Mouse (Mus musculus) thymus, postnatal 0 days (tissue): Measurements from ENCODE around the gene Rwdd4a. TPM values are rescaled to one million over a fixed set of nuclear protein-coding genes. Genes with fewer than 3 reads are reported as not detected.

Experiments used
- DNase-seq: peaks from one replicate; pipeline ENCODE4 v3.0.0-alpha.2; 2015; ENCODE audit warnings: low spot score
- polyA plus RNA-seq: library from polyadenylated mRNA; unstranded; fragments of >200 nt; fragmentation: Nextera tagmentation; extraction: Ambion mirVana; gene quantifications from 2 replicates; pipeline ENCODE4 v1.2.1, GENCODE M21; 2015

Gene Rwdd4a
- 74.1 and 75.2 TPM in 2 replicates for polyA plus RNA-seq

DNA sequence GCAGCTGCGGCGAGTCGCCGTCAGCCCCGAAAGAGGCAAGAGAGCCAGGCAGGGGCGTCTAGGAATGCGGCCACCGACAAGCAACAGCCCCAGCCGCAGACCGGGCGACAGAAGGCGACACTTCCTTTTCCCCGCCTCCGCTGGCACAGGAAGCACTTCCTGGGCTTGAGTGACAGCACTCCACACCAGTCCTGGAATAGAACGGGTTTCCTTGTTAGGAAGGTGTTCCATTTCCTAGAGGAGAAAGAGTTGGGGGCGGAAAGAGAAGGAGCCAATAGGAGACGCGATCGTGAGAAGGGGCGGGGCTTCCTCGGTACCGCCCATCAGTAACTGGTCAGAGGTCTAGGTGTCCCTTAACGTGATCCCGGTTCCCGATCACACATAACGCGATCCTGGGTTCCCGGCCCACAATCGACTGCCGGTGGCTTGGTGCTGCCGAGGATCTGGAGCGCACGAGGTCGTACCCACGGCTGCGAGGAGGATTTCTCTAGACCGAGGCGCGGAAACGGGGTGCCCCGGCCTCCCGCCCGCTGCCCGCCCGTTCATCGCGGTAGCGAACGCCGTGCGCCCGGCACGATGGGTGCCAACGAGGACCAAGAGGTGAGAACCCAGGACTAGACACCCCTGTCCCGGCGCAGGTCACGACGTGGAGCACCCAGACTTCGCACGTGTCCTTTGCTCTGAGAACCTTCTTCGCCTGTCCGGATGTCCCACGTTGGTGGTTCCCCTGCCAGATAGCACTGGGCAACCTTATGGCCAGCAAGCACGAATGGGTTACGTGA, at the start of gene Rwdd4a, which contains the start of gene Trappc11:
Gene Rwdd4a, plus strand, starts transcription at position 321 of the 782 bp plus-strand sequence.
Gene Trappc11, minus strand, starts transcription at position 127 of the 782 bp plus-strand sequence.
- DNase-seq, result peak; percentile 96

DNA sequence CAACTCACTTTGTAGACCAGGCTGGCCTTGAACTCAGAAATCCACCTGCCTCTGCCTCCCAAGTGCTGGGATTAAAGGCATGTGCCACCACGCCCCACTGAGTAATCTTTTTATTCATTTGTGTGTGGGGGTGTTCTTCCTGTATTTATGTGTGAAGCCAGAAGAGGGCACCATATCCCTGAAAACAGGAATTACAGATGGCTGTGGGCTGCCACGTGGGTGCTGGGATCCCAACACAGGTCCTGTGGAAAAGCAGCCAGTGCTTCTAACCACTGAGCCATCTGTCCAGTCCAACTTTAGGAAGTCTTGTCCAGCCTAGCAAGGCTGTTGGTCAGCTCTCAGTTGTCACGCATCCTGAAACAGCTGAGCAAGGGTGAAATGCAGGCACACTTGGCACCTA, 46.2 kb upstream of the Rwdd4a start:
- DNase-seq, result no peak

DNA sequence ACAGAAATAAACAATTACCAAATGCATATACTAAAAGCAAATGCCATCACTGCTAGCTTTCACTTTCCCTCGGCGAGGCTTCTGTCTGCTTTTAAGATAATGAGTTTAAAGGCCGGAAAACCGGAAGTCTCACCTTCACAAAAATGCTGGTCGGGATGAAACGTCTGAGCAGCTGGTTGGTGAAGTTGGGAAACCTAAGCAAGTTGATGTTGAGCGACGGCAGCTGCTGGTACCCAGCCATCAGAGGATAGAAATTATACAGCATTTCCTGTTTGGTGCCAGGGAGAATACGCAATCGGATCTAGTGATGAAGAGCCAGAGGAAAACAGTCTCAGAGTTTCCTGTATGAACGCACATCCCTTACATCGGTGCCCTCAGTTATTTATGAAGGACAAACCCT, 40.4 kb upstream of the Rwdd4a start:
- DNase-seq, result no peak

DNA sequence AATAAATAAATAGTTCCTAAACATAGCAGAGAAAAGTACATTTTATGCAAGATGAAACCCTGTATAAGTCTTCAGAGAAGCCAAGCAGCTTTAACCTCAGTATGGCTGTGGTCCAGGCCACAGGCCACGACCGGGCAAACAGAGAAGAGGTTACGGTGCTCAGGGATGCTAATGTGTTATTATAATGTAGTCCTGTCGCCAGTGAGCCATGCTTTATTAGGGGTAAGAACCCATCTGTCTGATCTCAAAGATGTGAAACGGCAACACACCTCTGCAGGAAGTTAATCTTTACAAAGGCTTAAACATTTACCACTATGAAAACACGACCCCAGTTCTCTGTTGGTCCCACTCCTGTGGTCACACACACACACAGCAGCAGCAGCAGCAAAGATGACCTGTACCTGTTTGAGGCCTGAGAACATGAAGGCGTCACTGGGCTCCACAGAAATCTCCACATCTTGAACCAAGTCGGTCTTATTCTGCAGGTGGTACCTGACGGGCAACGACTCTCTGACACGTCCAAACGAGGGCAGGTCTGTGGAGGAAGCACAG, 38.8 kb upstream of the Rwdd4a start:
- no peak for DNase-seq

DNA sequence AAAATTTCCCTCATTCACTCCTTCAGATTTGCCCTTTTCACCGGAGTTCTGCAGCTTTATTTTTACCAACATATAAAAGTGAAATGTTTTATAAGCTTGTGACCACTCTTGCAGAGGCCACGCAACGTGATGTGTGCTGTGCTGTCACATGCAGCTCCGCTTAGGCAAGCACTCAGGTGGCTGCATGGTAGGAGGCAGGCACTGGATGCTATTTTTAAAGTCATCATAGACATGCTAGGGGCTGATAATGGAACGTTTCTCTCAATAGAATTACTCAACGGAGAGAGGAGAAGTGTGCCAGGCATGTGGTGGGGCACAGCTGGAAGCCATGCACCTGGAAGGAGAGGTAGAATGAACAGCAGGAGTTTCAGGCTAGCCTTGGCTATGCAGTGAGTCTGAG, 38.0 kb upstream of the Rwdd4a start:
- no peak for DNase-seq

DNA sequence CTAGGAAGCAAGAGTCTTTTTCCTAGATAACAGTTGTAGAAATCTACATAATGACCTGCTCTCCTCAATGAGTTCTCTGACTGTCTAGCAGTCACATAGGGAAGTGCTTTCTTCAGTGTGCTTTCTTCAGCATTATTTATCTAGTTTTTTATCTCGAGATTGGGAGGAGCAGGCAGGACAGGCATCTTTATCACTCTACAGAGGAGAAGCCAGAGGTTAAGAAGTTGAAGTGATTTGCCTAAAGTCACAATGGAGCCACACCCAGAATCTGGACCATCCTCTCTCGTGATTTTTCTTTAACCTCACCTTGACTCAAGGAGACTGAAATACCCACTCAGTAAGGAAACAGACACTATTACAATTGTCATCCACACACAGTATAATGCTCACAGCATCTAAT, 31.5 kb upstream of the Rwdd4a start:
- no peak for DNase-seq

DNA sequence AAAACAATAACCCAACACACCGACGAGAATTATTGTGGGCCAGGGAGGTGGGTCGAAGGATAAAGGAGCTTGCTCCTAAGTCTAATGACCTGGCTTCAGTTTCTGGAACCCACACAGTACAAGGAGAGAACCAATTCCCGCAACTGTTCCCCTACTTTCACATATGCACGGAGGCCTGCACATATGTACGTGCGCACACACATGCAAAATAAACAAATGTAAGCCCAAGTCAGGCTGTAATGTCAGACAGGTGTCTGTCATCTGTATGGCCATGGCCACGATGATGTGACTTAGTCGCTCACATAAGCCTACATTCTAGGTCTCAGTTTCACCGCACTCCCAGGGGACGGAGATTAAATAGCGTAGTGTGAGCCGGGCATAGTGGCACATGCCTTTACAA, 30.9 kb upstream of the Rwdd4a start:
- DNase-seq, result no peak

DNA sequence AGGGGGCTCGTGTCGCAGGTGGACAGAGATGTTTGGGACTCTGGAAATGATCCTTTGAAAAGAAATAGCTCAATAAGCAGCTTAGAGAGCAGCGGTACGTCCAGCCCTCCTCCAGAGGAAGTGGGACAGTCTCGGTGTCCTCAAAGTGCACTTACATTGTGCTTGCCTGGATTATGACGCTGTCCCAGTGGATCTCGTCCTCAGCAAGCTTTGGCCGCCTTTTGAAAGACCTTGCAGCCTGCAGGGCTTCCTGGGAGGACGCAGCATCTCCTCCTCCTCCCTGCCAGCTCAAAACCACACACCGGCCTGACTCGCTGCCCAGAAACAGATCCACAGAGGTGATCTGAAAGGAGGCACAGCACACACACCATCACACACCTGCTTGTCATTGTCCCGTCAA, 28.0 kb upstream of the Rwdd4a start:
- DNase-seq, result no peak

DNA sequence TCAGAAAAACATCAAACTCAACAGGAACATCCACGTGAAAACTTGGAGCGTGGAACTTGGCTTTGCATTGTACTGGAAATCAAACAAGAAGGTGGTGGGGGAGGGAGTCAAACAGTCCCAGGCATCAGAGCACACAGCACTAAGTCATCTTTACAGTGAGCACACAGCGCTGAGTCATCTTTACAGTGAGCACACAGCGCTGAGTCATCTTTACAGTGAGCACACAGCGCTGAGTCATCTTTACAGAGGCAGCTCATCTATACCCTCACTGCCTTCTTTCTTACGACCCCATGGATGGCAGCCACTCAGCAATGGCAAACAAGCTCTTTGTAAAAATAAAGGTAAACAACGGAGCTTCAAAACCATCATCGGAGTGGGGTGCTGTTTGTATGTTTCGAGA, 22.5 kb upstream of the Rwdd4a start:
- no peak for DNase-seq

DNA sequence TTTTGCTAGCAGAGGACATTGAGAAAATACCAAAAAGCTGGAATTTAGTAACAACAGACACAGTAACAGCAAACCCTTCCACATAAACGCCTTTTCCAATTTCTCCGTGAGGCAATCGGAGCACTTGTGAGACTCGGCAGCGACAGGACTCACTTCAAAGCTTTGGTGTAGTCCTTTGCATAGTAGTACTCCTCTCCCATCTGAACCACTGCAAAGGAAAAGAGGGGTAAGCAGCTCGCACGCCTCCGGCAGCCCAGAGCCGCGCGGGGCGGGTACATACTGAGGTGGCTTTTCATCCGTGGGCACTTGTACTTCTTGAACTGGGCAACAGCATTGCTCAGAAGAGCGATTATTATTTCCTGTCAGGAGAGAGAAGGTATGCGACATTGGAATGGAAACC, 19.9 kb upstream of the Rwdd4a start:
- no peak for DNase-seq

DNA sequence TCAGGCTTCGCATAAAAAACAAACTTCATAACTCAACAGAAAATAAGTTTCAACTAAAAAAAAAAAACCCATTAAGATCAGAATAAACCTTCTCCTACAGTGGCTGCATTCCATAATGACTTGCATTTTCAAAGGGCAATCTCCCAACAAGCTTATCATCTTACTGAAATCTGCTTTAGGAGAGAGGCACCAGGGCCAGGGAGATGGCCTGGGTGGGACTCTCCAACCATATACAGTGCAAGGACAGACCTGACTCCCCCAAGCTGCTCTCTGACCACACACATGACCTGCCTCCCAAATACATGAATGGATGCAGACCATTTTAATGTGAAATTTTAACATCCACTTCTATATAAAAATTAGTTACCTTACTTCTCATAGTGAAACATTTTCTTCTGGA, 5.4 kb upstream of the Rwdd4a start:
- no peak for DNase-seq

DNA sequence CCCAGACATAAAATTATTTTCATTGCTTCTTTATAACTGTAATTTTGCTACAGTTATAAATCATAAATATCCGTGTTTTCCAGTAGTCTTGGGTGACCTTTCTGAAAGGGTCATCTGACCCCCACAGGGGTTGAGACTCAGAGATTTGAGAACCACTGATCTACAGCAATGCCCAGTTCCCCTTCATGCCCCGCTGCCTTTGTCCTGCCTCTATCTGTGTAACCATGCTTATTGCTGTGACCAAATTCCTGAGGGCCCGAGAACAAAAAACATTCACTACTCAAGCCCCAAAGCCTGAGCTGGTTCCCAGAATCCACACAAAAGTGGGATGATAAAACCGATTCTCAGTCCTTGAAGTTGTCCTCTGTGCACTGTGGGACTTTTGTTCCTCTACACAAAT, 4.9 kb downstream of the Rwdd4a start:
- no peak for DNase-seq

DNA sequence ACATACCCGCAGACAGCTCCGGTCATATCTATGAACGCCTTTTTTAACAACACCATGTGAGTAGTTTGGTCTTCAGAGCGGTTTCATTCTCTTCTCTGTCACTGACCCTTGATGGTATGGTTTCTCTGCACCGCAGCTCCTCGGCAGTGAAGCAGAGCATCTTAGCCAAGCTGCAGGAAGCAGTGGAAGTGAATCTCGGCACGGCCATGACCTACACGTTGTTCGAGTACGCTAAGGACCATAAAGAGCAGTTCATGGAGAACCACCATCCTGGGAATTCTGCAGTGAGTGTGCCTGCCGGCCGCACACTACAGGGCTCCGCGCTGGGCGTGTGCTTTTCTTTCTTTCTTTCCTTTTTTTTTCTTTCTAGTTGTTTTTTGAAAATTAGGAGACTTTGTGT, 9.3 kb downstream of the Rwdd4a start:
- DNase-seq, result no peak

DNA sequence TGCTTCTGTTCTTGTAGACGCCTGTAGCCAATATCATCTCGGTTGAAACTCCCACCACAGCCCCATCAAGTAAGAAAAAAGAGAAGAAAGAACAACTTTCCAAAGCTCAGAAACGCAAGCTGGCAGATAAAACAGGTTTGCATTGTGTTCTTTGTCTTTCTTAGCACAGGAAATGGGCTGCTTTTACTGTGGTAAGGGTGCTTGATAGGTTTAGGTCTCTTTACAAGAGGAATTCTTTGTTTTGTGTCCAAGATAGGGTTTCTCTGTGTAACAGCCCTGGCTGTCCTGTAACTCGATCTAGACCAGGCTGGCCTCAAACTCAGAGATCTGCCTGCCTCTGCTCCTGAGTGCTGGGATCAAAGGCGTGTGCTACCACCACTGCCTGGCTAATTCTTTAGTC, 10.6 kb downstream of the Rwdd4a start:
- DNase-seq, result no peak

DNA sequence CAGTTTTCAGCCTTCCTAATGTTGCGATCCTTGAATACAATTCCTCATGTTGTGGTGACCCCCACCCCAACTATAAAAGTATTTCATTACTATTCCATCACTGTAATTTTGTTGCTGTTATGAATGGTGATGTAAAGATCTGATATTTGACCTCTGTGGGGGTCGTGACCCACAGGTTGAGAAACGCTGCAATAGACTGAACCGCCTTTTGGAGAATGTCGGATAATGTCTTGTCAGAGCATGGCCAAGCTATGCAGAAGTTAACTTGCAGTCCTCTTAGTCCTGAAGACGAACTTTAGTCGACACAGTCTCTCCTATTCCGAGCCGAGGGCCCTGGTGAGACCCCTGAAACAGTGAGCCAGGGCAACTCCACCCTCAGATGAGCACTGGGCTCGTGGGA, 13.6 kb downstream of the Rwdd4a start:
- no peak for DNase-seq

DNA sequence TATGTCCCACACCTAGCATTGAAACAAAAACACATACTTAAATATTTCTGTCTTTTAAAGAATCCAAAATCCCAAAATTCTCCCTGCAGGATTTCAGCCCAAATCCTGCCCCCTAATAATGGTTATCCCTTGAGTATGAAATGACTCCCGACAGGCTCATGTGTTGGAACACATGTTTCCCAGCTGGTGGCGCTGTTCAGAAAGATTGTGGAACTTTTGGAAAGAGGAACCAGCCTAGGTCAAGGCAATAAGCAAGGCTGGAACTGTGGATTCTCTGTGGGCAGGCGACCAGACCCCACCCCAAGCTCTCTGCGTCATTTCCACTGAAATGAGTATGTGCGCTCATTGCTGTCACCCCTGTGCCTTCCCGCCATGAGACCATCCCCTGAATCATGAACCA, 20.1 kb downstream of the Rwdd4a start:
- DNase-seq, result no peak

DNA sequence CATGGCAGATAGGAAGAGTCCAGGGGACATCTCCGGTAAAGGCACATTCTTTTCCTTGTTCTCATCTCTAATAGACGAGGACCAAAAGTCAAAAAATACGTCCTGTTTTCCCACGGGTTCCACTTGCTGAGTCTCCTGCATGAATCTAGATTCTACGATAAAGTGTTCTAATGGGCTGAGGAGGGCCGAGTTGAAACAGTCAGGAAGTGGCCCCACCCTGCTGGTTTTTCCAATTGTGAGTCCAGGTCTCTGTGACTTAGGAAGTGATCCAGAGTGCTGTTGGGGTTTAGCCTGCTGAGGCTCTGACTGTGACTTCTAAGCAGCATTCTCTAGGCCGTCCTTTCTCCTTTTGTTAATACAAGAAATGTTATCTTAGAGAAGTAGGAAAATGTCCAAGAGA, 23.0 kb downstream of the Rwdd4a start:
- no peak for DNase-seq

DNA sequence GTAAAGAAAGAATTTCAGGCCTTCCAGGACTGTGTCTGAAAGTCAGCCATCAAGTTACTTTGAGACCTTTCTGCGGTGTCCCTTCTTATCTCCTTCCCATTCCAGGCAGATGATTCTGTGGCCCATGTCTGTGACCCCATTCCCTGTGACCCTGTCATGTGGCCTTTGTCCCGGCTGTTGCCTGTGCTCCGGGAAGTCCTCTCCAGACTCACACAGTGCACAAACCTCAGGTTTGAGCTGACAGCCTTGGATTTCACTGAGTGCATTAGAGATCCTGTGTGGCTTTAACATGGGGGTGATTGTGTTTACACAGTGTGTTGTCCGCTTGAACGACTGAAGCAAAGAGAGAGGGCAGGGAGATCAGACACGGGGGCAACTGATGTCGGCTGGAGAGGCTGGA, 24.8 kb downstream of the Rwdd4a start:
- no peak for DNase-seq

DNA sequence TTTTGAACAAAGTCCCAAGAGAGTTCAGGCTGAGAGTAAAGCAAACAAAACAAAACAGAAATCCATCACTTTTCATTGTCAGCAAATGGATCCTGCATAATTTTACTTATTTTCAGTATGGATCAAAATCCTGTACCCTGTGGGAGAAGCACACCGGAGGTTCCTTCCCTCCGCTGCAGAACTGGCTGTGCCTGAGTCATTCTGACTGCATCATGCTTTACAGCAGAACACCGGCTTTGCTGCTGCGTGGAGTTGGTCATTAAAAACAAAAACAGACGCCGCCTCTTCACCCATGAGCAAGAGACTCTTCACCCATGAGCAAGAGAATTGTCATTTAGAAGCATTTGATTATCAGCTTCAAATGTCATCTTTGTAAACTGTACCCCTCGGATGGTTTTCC, 27.3 kb downstream of the Rwdd4a start:
- DNase-seq, result no peak

DNA sequence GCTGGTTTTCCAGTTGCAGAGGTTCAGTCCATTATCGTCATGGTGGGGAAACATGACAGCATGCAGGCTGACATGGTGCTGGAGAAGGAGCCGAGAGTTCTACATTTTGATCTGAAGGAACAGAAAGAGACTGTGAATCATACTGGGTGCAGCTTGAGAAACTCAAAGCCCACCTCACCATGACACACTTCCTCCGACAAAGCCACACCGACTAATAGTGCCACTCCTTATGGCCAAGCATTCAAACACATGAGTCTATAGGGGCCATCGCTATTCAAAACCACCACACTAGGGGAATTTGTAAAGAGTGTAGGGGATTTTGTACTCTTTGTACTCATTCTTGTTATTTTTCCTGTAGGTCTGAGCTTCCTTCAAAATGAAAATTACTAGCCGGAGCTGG, 33.1 kb downstream of the Rwdd4a start:
- DNase-seq, result no peak

DNA sequence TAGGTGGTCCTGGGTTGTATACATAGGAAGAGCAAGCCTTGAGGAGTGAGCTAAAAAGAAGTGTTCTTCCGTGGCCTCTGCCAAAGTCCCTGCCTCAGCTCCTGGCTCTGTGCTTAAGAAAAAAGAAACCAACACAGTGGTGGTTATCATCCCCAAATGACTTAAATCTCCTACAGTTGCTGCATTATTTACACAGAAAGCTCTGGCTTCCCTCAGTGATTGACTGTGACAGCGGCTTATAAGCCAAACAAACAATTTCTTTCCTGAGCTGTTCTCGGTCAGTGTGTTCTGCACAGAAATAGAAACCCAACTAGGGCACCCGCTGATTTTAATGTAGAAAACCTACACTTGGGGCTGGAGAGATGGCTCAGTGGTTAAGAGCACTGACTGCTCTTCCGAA, 34.6 kb downstream of the Rwdd4a start:
- DNase-seq, result no peak

DNA sequence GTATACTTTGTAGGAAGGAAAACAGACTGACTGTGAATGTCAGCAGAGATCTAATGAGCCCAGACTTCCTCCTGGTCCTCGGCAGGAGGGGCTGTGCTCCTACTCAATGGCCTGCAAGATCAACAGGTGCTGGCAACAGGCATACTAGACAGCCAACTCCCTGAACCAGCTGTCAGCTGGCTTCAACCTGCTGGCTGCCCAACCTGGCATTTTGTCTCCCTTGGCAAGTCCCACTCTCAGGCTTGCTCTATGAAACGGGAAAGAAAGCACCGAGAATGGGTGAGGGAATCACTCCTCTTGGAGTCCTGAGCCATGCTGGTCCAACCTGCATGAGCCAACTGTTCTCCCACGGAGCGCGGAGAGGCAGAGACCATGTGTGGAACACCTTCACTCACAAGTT, 36.7 kb downstream of the Rwdd4a start:
- DNase-seq, result no peak

DNA sequence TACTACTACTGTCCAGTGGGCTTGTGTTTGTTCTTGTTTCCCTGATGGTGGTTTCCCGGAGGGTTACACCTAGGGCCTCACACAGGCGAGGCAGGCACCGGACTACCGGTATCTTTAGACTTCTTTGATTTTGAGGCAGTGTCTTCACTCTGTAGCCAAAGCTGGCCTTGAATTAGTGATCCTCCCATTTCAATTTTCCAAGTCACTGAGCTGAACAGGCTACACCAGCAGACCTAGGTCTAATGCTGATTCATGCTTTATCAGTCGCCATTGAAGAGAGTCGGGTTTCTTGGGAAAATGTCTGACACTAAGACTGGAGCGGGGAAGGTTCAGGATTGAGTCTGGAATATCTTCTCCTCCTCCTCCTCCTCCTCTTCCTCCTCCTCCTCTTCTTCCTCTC, 40.0 kb downstream of the Rwdd4a start:
- DNase-seq, result no peak
